Mouse (Mus musculus): ENCODE measurements around the gene Dio2. TPM values are rescaled to one million over a fixed set of nuclear protein-coding genes. Genes with fewer than 3 reads are reported as not detected.
A peak's percentile ranks its signal among the peaks of the same experiment; 100 is the strongest.

Gene Dio2
- polyA plus RNA-seq (2012; rRNA removed) = 0.01 TPM in 1 of 2 replicates, not detected in the other

GRCm38 (mm10) chr12:90738388-90739223 is at the start of gene Dio2:
Gene Dio2, minus strand, starts transcription at chr12:90738438.
- TF ChIP-seq CTCF (IDR thresholded peaks at IDR 0.05; ENCODE audit: extremely low read depth, insufficient read depth, insufficient read length, insufficient replicate concordance) (no peak), POLR2A (IDR thresholded peaks at IDR 0.05; ENCODE audit: low read depth, low read length) (no peak)

GRCm38 (mm10) chr12:90781438-90781837 is 43.2 kb upstream of the Dio2 start:
- Histone ChIP-seq H3K27me3 (ENCODE audit: control insufficient read depth, insufficient read depth, low read length) (no peaks in the 10 kb centered on the region), H3K4me1 (ENCODE audit: control insufficient read depth, insufficient read depth, insufficient read length) (no peaks in the 10 kb centered on the region), H3K4me3 (ENCODE audit: extremely low read depth, insufficient read depth, insufficient read length) (no peak overlapping the region), H3K36me3 (ENCODE audit: control insufficient read depth, insufficient read depth, low read length) (no peaks in the 10 kb centered on the region), H3K27ac (ENCODE audit: insufficient read depth, low read length) (no peak overlapping the region)
- WGBS = 86% methylated on average over 4 of the region's 4 CpGs
- DNase-seq (ENCODE audit: low read depth in 1 of 2, low spot score in 2 of 2) = no peak
- no peak for TF ChIP-seq CTCF (IDR thresholded peaks at IDR 0.05; ENCODE audit: extremely low read depth, insufficient read depth, insufficient read length, insufficient replicate concordance)
- no peak for TF ChIP-seq POLR2A (IDR thresholded peaks at IDR 0.05; ENCODE audit: low read depth, low read length)

More at GRCm38 (mm10) chr12:90738388-90739223, at the start of gene Dio2:
- DNase-seq (ENCODE audit: low read depth in 1 of 2, low spot score in 2 of 2) = no peak
- peak within 1 kb of the TSS; percentile 35; the same call in 1 of the 2 replicates for H3K4me3 ChIP-seq (ENCODE audit: extremely low read depth, insufficient read depth, insufficient read length)
- WGBS = 4% methylated on average over 10 of the region's 10 CpGs
- no peaks in the 10 kb centered on the region for H3K36me3 ChIP-seq (ENCODE audit: control insufficient read depth, insufficient read depth, low read length)
- no peaks in the 10 kb centered on the region for H3K27me3 ChIP-seq (ENCODE audit: control insufficient read depth, insufficient read depth, low read length)
- H3K27ac ChIP-seq (ENCODE audit: insufficient read depth, low read length) = no peak within 1 kb of the TSS
- peaks cover 5% of the 10 kb centered on the region; the same call in 1 of the 2 replicates for H3K4me1 ChIP-seq (ENCODE audit: control insufficient read depth, insufficient read depth, insufficient read length)

- no peaks in the 10 kb centered on the region for H3K4me1 ChIP-seq (ENCODE audit: control insufficient read depth, insufficient read depth, insufficient read length)
Observed at GRCm38 (mm10) chr12:90744752-90745151, 6.5 kb upstream of the Dio2 start.

GRCm38 (mm10) chr12:90743633-90744032 is 5.4 kb upstream of the Dio2 start:
- no peak for DNase-seq (ENCODE audit: low read depth in 1 of 2, low spot score in 2 of 2)
- WGBS = 70% methylated on average over 3 of the region's 3 CpGs
- H3K4me1 ChIP-seq (ENCODE audit: control insufficient read depth, insufficient read depth, insufficient read length) = no peaks in the 10 kb centered on the region

More at GRCm38 (mm10) chr12:90744752-90745151, 6.5 kb upstream of the Dio2 start:
- TF ChIP-seq CTCF (IDR thresholded peaks at IDR 0.05; ENCODE audit: extremely low read depth, insufficient read depth, insufficient read length, insufficient replicate concordance) (no peak), POLR2A (IDR thresholded peaks at IDR 0.05; ENCODE audit: low read depth, low read length) (no peak)
- no peaks in the 10 kb centered on the region for H3K27me3 ChIP-seq (ENCODE audit: control insufficient read depth, insufficient read depth, low read length)
- H3K4me3 ChIP-seq (ENCODE audit: extremely low read depth, insufficient read depth, insufficient read length) = no peak overlapping the region
- no peaks in the 10 kb centered on the region for H3K36me3 ChIP-seq (ENCODE audit: control insufficient read depth, insufficient read depth, low read length)
- H3K27ac ChIP-seq (ENCODE audit: insufficient read depth, low read length) = no peak overlapping the region
- no peak for DNase-seq (ENCODE audit: low read depth in 1 of 2, low spot score in 2 of 2)

GRCm38 (mm10) chr12:90740468-90740867 is 2.2 kb upstream of the Dio2 start:
- no peaks in the 10 kb centered on the region for H3K36me3 ChIP-seq (ENCODE audit: control insufficient read depth, insufficient read depth, low read length)
- TF ChIP-seq POLR2A (IDR thresholded peaks at IDR 0.05; ENCODE audit: low read depth, low read length) (no peak), CTCF (IDR thresholded peaks at IDR 0.05; ENCODE audit: extremely low read depth, insufficient read depth, insufficient read length, insufficient replicate concordance) (peak; percentile 17; the same call in 1 of the 2 replicates)
- H3K27ac ChIP-seq (ENCODE audit: insufficient read depth, low read length) = no peak overlapping the region
- 45% methylated on average over 2 of the region's 2 CpGs for WGBS
- peak in 1 of 2 experiments; percentile 34 for DNase-seq (ENCODE audit: low read depth in 1 of 2, low spot score in 2 of 2)
- H3K27me3 ChIP-seq (ENCODE audit: control insufficient read depth, insufficient read depth, low read length) = no peaks in the 10 kb centered on the region
- peaks cover 5% of the 10 kb centered on the region; the same call in 1 of the 2 replicates for H3K4me1 ChIP-seq (ENCODE audit: control insufficient read depth, insufficient read depth, insufficient read length)
- H3K4me3 ChIP-seq (ENCODE audit: extremely low read depth, insufficient read depth, insufficient read length) = no peak overlapping the region

More at GRCm38 (mm10) chr12:90743633-90744032, 5.4 kb upstream of the Dio2 start:
- Histone ChIP-seq H3K36me3 (ENCODE audit: control insufficient read depth, insufficient read depth, low read length) (no peaks in the 10 kb centered on the region), H3K27me3 (ENCODE audit: control insufficient read depth, insufficient read depth, low read length) (no peaks in the 10 kb centered on the region), H3K4me3 (ENCODE audit: extremely low read depth, insufficient read depth, insufficient read length) (no peak overlapping the region), H3K27ac (ENCODE audit: insufficient read depth, low read length) (no peak overlapping the region)
- TF ChIP-seq CTCF (IDR thresholded peaks at IDR 0.05; ENCODE audit: extremely low read depth, insufficient read depth, insufficient read length, insufficient replicate concordance) (no peak), POLR2A (IDR thresholded peaks at IDR 0.05; ENCODE audit: low read depth, low read length) (no peak)

- Histone ChIP-seq H3K27ac (ENCODE audit: insufficient read depth, low read length) (no peak overlapping the region), H3K27me3 (ENCODE audit: control insufficient read depth, insufficient read depth, low read length) (no peaks in the 10 kb centered on the region), H3K4me3 (ENCODE audit: extremely low read depth, insufficient read depth, insufficient read length) (peak overlapping the region; percentile 35; the same call in 1 of the 2 replicates), H3K4me1 (ENCODE audit: control insufficient read depth, insufficient read depth, insufficient read length) (peaks cover 5% of the 10 kb centered on the region; the same call in 1 of the 2 replicates), H3K36me3 (ENCODE audit: control insufficient read depth, insufficient read depth, low read length) (no peaks in the 10 kb centered on the region)
- WGBS = 19% methylated on average over 13 of the region's 13 CpGs
- TF ChIP-seq POLR2A (IDR thresholded peaks at IDR 0.05; ENCODE audit: low read depth, low read length) (no peak), CTCF (IDR thresholded peaks at IDR 0.05; ENCODE audit: extremely low read depth, insufficient read depth, insufficient read length, insufficient replicate concordance) (no peak)
- no peak for DNase-seq (ENCODE audit: low read depth in 1 of 2, low spot score in 2 of 2)
Observed at GRCm38 (mm10) chr12:90737932-90738331, 306 bp downstream of the Dio2 start.

Measured in spleen, adult 2 months (tissue).